Mouse (Mus musculus): ENCODE measurements around the gene Nmnat2. TPM values are rescaled to one million over a fixed set of nuclear protein-coding genes. Genes with fewer than 3 reads are reported as not detected.

The Nmnat2 gene
- polyA plus RNA-seq, 1 experiment from 2014 or later, result 0.09 TPM

- Histone ChIP-seq H3K27ac (ENCODE audit: low read length) (no peak overlapping the region), H3K27me3 (ENCODE audit: control insufficient read depth, insufficient read depth, low read depth, low read length) (no peaks in the 10 kb centered on the region), H3K9ac (ENCODE audit: low read depth, low read length) (no peak overlapping the region), H3K4me1 (ENCODE audit: control insufficient read depth, low read depth, low read length) (no peaks in the 10 kb centered on the region), H3K9me3 (replicated peaks; ENCODE audit: control insufficient read depth, low read length) (no peaks in the 10 kb centered on the region), H3K4me2 (ENCODE audit: low read depth, low read length) (no peak overlapping the region), H3K4me3 (ENCODE audit: low read depth, low read length) (no peak overlapping the region), H3K36me3 (ENCODE audit: control insufficient read depth, insufficient read depth) (no peaks in the 10 kb centered on the region)
- peak; percentile 35 for ATAC-seq (ENCODE audit: low read depth)
- WGBS (ENCODE audit: insufficient replicate concordance), result 36% methylated on average over 12 of the region's 12 CpGs
Observed at GRCm38 (mm10) chr1:153104804-153105203, 150.0 kb downstream of the Nmnat2 start.

- Histone ChIP-seq H3K9ac (ENCODE audit: low read depth, low read length) (no peak overlapping the region), H3K27me3 (ENCODE audit: control insufficient read depth, insufficient read depth, low read depth, low read length) (no peaks in the 10 kb centered on the region), H3K9me3 (replicated peaks; ENCODE audit: control insufficient read depth, low read length) (no peaks in the 10 kb centered on the region), H3K4me2 (ENCODE audit: low read depth, low read length) (no peak overlapping the region), H3K4me3 (ENCODE audit: low read depth, low read length) (no peak overlapping the region), H3K27ac (ENCODE audit: low read length) (no peak overlapping the region), H3K36me3 (ENCODE audit: control insufficient read depth, insufficient read depth) (no peaks in the 10 kb centered on the region), H3K4me1 (ENCODE audit: control insufficient read depth, low read depth, low read length) (no peaks in the 10 kb centered on the region)
- WGBS (ENCODE audit: insufficient replicate concordance), result 58% methylated on average over 7 of the region's 7 CpGs
- ATAC-seq (ENCODE audit: low read depth), result no peak
Observed at GRCm38 (mm10) chr1:153107866-153108265, 153.1 kb downstream of the Nmnat2 start.

GRCm38 (mm10) chr1:153109346-153109745 lies 154.6 kb downstream of the Nmnat2 start:
- H3K27ac ChIP-seq (ENCODE audit: low read length), result no peak overlapping the region
- H3K4me2 ChIP-seq (ENCODE audit: low read depth, low read length), result no peak overlapping the region
- no peaks in the 10 kb centered on the region for H3K36me3 ChIP-seq (ENCODE audit: control insufficient read depth, insufficient read depth)
- no peaks in the 10 kb centered on the region for H3K9me3 ChIP-seq (replicated peaks; ENCODE audit: control insufficient read depth, low read length)
- WGBS (ENCODE audit: insufficient replicate concordance), result 46% methylated on average over 5 of the region's 5 CpGs
- no peak overlapping the region for H3K4me3 ChIP-seq (ENCODE audit: low read depth, low read length)
- H3K27me3 ChIP-seq (ENCODE audit: control insufficient read depth, insufficient read depth, low read depth, low read length), result no peaks in the 10 kb centered on the region
- H3K4me1 ChIP-seq (ENCODE audit: control insufficient read depth, low read depth, low read length), result no peaks in the 10 kb centered on the region
- ATAC-seq (ENCODE audit: low read depth), result no peak
- H3K9ac ChIP-seq (ENCODE audit: low read depth, low read length), result no peak overlapping the region

GRCm38 (mm10) chr1:153109836-153110235 lies 155.0 kb downstream of the Nmnat2 start:
- Histone ChIP-seq H3K4me2 (ENCODE audit: low read depth, low read length) (no peak overlapping the region), H3K4me1 (ENCODE audit: control insufficient read depth, low read depth, low read length) (no peaks in the 10 kb centered on the region), H3K27ac (ENCODE audit: low read length) (no peak overlapping the region), H3K4me3 (ENCODE audit: low read depth, low read length) (no peak overlapping the region), H3K9me3 (replicated peaks; ENCODE audit: control insufficient read depth, low read length) (no peaks in the 10 kb centered on the region), H3K9ac (ENCODE audit: low read depth, low read length) (no peak overlapping the region), H3K27me3 (ENCODE audit: control insufficient read depth, insufficient read depth, low read depth, low read length) (no peaks in the 10 kb centered on the region), H3K36me3 (ENCODE audit: control insufficient read depth, insufficient read depth) (no peaks in the 10 kb centered on the region)
- no peak for ATAC-seq (ENCODE audit: low read depth)
- WGBS (ENCODE audit: insufficient replicate concordance), result 40% methylated on average over 3 of the region's 3 CpGs

GRCm38 (mm10) chr1:153111596-153111995 lies 156.8 kb downstream of the Nmnat2 start:
- Histone ChIP-seq H3K4me3 (ENCODE audit: low read depth, low read length) (no peak overlapping the region), H3K4me2 (ENCODE audit: low read depth, low read length) (no peak overlapping the region), H3K27me3 (ENCODE audit: control insufficient read depth, insufficient read depth, low read depth, low read length) (no peaks in the 10 kb centered on the region), H3K27ac (ENCODE audit: low read length) (no peak overlapping the region), H3K9me3 (replicated peaks; ENCODE audit: control insufficient read depth, low read length) (no peaks in the 10 kb centered on the region), H3K9ac (ENCODE audit: low read depth, low read length) (no peak overlapping the region), H3K4me1 (ENCODE audit: control insufficient read depth, low read depth, low read length) (no peaks in the 10 kb centered on the region), H3K36me3 (ENCODE audit: control insufficient read depth, insufficient read depth) (no peaks in the 10 kb centered on the region)
- ATAC-seq (ENCODE audit: low read depth), result no peak
- 55% methylated on average over 4 of the region's 4 CpGs for WGBS (ENCODE audit: insufficient replicate concordance)

- no peak overlapping the region for H3K27ac ChIP-seq (ENCODE audit: low read length)
- 71% methylated on average over 8 of the region's 8 CpGs for WGBS (ENCODE audit: insufficient replicate concordance)
Observed at GRCm38 (mm10) chr1:153115315-153115714, 160.5 kb downstream of the Nmnat2 start.

GRCm38 (mm10) chr1:153120544-153120943 lies 165.8 kb downstream of the Nmnat2 start:
- H3K4me2 ChIP-seq (ENCODE audit: low read depth, low read length), result no peak overlapping the region
- no peaks in the 10 kb centered on the region for H3K9me3 ChIP-seq (replicated peaks; ENCODE audit: control insufficient read depth, low read length)
- no peak overlapping the region for H3K4me3 ChIP-seq (ENCODE audit: low read depth, low read length)
- no peaks in the 10 kb centered on the region for H3K4me1 ChIP-seq (ENCODE audit: control insufficient read depth, low read depth, low read length)
- no peak overlapping the region for H3K9ac ChIP-seq (ENCODE audit: low read depth, low read length)
- H3K36me3 ChIP-seq (ENCODE audit: control insufficient read depth, insufficient read depth), result no peaks in the 10 kb centered on the region
- no peaks in the 10 kb centered on the region for H3K27me3 ChIP-seq (ENCODE audit: control insufficient read depth, insufficient read depth, low read depth, low read length)
- 29% methylated on average over 6 of the region's 6 CpGs for WGBS (ENCODE audit: insufficient replicate concordance)
- ATAC-seq (ENCODE audit: low read depth), result no peak
- H3K27ac ChIP-seq (ENCODE audit: low read length), result no peak overlapping the region

More at GRCm38 (mm10) chr1:153115315-153115714, 160.5 kb downstream of the Nmnat2 start:
- Histone ChIP-seq H3K4me2 (ENCODE audit: low read depth, low read length) (no peak overlapping the region), H3K4me3 (ENCODE audit: low read depth, low read length) (no peak overlapping the region), H3K4me1 (ENCODE audit: control insufficient read depth, low read depth, low read length) (no peaks in the 10 kb centered on the region), H3K27me3 (ENCODE audit: control insufficient read depth, insufficient read depth, low read depth, low read length) (no peaks in the 10 kb centered on the region), H3K9me3 (replicated peaks; ENCODE audit: control insufficient read depth, low read length) (no peaks in the 10 kb centered on the region), H3K9ac (ENCODE audit: low read depth, low read length) (no peak overlapping the region), H3K36me3 (ENCODE audit: control insufficient read depth, insufficient read depth) (no peaks in the 10 kb centered on the region)
- no peak for ATAC-seq (ENCODE audit: low read depth)

- Histone ChIP-seq H3K9me3 (replicated peaks; ENCODE audit: control insufficient read depth, low read length) (no peaks in the 10 kb centered on the region), H3K4me1 (ENCODE audit: control insufficient read depth, low read depth, low read length) (no peaks in the 10 kb centered on the region), H3K4me2 (ENCODE audit: low read depth, low read length) (no peak overlapping the region), H3K27ac (ENCODE audit: low read length) (no peak overlapping the region), H3K27me3 (ENCODE audit: control insufficient read depth, insufficient read depth, low read depth, low read length) (no peaks in the 10 kb centered on the region), H3K9ac (ENCODE audit: low read depth, low read length) (no peak overlapping the region), H3K4me3 (ENCODE audit: low read depth, low read length) (no peak overlapping the region), H3K36me3 (ENCODE audit: control insufficient read depth, insufficient read depth) (no peaks in the 10 kb centered on the region)
- 30% methylated on average over 5 of the region's 5 CpGs for WGBS (ENCODE audit: insufficient replicate concordance)
- ATAC-seq (ENCODE audit: low read depth), result no peak
Observed at GRCm38 (mm10) chr1:153121320-153121719, 166.5 kb downstream of the Nmnat2 start.

GRCm38 (mm10) chr1:153122764-153123163 lies 168.0 kb downstream of the Nmnat2 start:
- no peak overlapping the region for H3K4me2 ChIP-seq (ENCODE audit: low read depth, low read length)
- H3K36me3 ChIP-seq (ENCODE audit: control insufficient read depth, insufficient read depth), result no peaks in the 10 kb centered on the region
- 68% methylated on average over 4 of the region's 4 CpGs for WGBS (ENCODE audit: insufficient replicate concordance)
- no peaks in the 10 kb centered on the region for H3K4me1 ChIP-seq (ENCODE audit: control insufficient read depth, low read depth, low read length)
- no peak overlapping the region for H3K4me3 ChIP-seq (ENCODE audit: low read depth, low read length)
- H3K9me3 ChIP-seq (replicated peaks; ENCODE audit: control insufficient read depth, low read length), result no peaks in the 10 kb centered on the region
- ATAC-seq (ENCODE audit: low read depth), result no peak
- no peaks in the 10 kb centered on the region for H3K27me3 ChIP-seq (ENCODE audit: control insufficient read depth, insufficient read depth, low read depth, low read length)
- H3K27ac ChIP-seq (ENCODE audit: low read length), result no peak overlapping the region
- no peak overlapping the region for H3K9ac ChIP-seq (ENCODE audit: low read depth, low read length)
